Mouse (Mus musculus): ENCODE results near the gene Cinp. TPM values are rescaled to one million over a fixed set of nuclear protein-coding genes. Genes with fewer than 3 reads are reported as not detected.
A peak's percentile ranks its signal among the peaks of the same experiment; 100 is the strongest.

Cinp gene
- total RNA-seq, 1 experiment: 86.5 TPM

DNA sequence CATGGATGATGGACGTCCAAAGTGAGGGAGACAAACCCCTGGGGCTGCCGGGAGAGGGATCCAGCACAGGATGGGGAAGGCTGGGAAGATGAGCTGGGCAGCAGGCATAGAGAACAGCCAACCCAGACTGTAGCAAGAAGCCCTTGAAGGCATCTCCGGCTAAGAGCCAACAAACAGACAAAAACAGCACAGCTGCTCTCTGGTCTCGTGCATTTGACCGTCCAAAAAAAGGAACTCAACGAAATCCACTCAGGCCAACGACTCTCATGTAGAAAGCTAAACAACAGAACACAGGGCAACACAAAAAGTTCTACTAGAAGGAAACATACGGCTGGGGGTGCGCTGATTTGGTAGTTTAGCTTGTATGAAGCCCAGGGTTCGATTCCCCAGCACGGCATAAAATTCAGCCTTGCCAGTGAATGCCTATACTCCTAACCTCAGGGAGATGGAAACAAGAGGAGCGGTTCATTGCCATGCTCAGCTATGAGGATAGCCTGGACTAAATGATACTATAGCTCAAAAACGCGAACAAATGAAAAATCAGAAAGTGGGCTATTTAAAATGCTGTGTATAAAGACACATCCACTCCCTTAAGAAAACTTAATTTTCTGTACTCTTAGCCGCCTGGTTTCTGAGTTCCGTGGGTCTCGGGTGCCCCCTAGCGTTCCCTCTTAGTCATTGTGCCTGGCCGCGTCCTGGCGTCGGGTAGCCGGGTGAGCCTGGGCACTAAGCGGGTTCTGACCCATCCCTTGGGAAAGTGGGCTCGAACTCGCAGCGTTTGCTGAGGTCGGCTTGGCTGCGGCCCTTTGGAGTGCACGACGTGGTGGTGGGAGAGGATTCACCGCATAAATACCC is 45.5 kb downstream of the Cinp start:
- Histone ChIP-seq H3K9ac (ENCODE audit: insufficient read depth, low read depth, low read length, poor library complexity, severe bottlenecking) (peak overlapping the region; percentile 60), H3K4me3 (ENCODE audit: insufficient read depth in 1 of 2, low read depth in 1 of 2, low read length in 2 of 2, poor library complexity in 1 of 2, severe bottlenecking in 1 of 2) (peak overlapping the region; percentile 69 to 78), H3K9me3 (ENCODE audit: control insufficient read depth, insufficient read depth, low read depth, low read length) (no peaks in the 10 kb centered on the region), H3K36me3 (ENCODE audit: control insufficient read depth, insufficient read depth, low read length, poor library complexity, severe bottlenecking) (no peaks in the 10 kb centered on the region), H3K27ac (ENCODE audit: insufficient read depth, low read depth, low read length, poor library complexity, severe bottlenecking) (peak overlapping the region; percentile 29; the same call in 1 of the 2 replicates), H3K4me1 (ENCODE audit: control insufficient read depth in 2 of 2, insufficient read depth in 2 of 2, low read length in 2 of 2, poor library complexity in 1 of 2) (peaks cover 0 to 9% of the 10 kb centered on the region in 2 experiments; a peak in 2 of 4 replicates)
- in situ Hi-C loops (cut with MboI; ENCODE audit: low sequenced_read_pairs in 2 of 2, unreplicated experiment in 2 of 2): loop anchor here (5.0 to 25.0 kb wide), 3 partner anchors 249 to 426 kb away; partner anchors contain the start of gene Ppp2r5c (in 1 of the 2)
- no peak for DNase-seq (ENCODE audit: low read depth, low spot score)
- peak; percentile 76 for TF ChIP-seq ZC3H11A (IDR thresholded peaks at IDR 0.05; ENCODE audit: borderline replicate concordance, low read depth, low read length)
- TF ChIP-seq CHD2 (IDR thresholded peaks at IDR 0.05; ENCODE audit: low read depth, low read length): no peak

DNA sequence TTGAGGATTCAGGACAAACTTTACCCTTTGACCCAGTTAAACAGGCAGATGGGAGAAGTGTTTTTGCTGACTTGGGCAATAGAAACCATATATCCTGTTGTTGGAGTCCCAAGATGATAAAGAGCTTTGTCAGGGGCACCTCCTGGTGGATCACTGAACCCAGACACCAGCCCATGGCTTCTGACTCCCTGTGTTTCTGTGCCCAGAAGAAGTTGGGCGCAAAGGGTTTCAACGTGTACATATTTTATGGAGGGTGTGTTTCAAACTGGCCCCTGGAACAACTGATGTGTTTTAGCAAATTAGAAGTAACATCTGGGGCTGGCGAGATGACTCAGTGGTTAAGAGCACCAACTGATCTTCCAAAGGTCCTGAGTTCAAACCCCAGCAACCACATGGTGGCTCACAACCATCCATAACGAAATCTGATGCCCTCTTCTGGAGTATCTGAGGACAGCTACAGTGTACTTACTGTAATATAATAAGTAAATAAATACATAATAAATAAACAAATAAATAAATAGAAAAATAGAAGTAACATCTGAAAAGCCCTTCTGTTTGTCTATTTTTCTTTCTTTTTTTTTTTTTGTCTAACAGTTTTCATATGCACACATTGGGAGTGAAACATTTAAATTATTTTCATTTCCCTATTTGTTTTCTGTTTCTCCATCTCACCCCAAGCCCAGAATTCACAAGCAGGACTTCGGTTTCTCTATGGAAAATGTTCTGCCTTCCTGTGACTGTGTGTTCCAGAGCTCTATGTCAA is 47.0 kb downstream of the Cinp start:
- DNase-seq (ENCODE audit: low read depth, low spot score): no peak
- Histone ChIP-seq H3K27ac (ENCODE audit: insufficient read depth, low read depth, low read length, poor library complexity, severe bottlenecking) (no peak overlapping the region), H3K9ac (ENCODE audit: insufficient read depth, low read depth, low read length, poor library complexity, severe bottlenecking) (no peak overlapping the region), H3K4me3 (ENCODE audit: insufficient read depth in 1 of 2, low read depth in 1 of 2, low read length in 2 of 2, poor library complexity in 1 of 2, severe bottlenecking in 1 of 2) (no peak overlapping the region), H3K9me3 (ENCODE audit: control insufficient read depth, insufficient read depth, low read depth, low read length) (no peaks in the 10 kb centered on the region), H3K36me3 (ENCODE audit: control insufficient read depth, insufficient read depth, low read length, poor library complexity, severe bottlenecking) (no peaks in the 10 kb centered on the region), H3K4me1 (ENCODE audit: control insufficient read depth in 2 of 2, insufficient read depth in 2 of 2, low read length in 2 of 2, poor library complexity in 1 of 2) (peaks cover 0 to 9% of the 10 kb centered on the region in 2 experiments; a peak in 2 of 4 replicates)
- in situ Hi-C loops (cut with MboI; ENCODE audit: low sequenced_read_pairs in 2 of 2, unreplicated experiment in 2 of 2): loop anchor here (5.0 to 25.0 kb wide), 3 partner anchors 247 to 425 kb away; partner anchors contain the start of gene Ppp2r5c (in 1 of the 2)
- no peak for TF ChIP-seq ZNF384 (IDR thresholded peaks at IDR 0.05; ENCODE audit: low read depth, low read length)
- TF ChIP-seq CHD2 (IDR thresholded peaks at IDR 0.05; ENCODE audit: low read depth, low read length): no peak
- no peak for TF ChIP-seq HCFC1 (IDR thresholded peaks at IDR 0.05; ENCODE audit: borderline replicate concordance, insufficient read depth, low read length)
- no peak for TF ChIP-seq MAFK (IDR thresholded peaks at IDR 0.05; ENCODE audit: insufficient read depth, low read depth, low read length)
- TF ChIP-seq ZC3H11A (IDR thresholded peaks at IDR 0.05; ENCODE audit: borderline replicate concordance, low read depth, low read length): no peak

DNA sequence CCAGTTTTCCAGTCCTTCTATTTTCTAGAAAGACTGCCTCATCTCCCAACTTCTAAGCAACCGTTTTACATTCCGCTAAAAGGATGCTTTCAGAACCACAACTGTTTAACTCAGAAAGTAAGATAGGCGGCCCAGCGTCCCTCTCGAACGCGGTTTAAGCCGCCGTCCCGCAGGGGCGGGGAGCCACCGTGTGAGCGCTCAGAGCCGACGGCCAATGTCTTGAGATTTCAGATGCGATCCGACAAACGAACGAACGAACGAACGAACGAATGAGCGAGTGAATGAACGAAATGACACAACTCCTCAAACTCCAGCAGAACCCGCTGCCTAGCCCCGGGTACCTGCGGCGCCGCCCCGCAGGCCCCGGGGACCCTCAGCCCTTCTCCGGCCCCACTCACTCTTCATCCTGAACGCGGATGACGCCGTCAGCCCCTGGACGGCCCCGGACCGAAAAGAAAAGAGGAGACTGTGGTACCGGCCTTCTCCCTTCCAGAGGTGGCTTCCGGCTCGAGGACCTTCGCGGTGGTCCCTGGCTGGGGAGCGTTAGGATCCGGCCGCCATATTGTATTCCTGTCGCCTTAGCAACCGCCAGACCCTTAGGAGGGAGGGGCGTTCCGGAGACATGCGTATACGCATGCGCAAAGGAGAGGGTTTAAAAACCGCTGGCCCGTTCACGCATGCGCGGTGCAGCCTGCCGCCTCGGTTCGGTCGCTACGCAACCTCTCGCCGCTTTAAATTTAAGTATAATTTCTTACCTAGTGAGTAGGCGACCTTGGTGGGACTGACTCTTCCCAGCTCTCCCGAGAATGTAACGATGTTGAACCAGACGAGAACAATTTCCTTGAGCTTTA is 48.4 kb downstream of the Cinp start, which contains the start of gene Mok:
TSS of gene Mok (minus strand) at position 592 of the 851 bp plus-strand sequence.
- no peaks in the 10 kb centered on the region for H3K36me3 ChIP-seq (ENCODE audit: control insufficient read depth, insufficient read depth, low read length, poor library complexity, severe bottlenecking)
- peak within 1 kb of the TSS; percentile 83 for H3K9ac ChIP-seq (ENCODE audit: insufficient read depth, low read depth, low read length, poor library complexity, severe bottlenecking)
- in situ Hi-C loops (cut with MboI; ENCODE audit: low sequenced_read_pairs in 2 of 2, unreplicated experiment in 2 of 2): loop anchor here (5.0 to 25.0 kb wide), 3 partner anchors 246 to 423 kb away; partner anchors contain the start of gene Ppp2r5c (in 1 of the 2)
- H3K27ac ChIP-seq (ENCODE audit: insufficient read depth, low read depth, low read length, poor library complexity, severe bottlenecking): 0 out of 2 replicates have a peak within 1 kb of the TSS, but pooled peaks have one; percentile 4
- no peaks in the 10 kb centered on the region for H3K9me3 ChIP-seq (ENCODE audit: control insufficient read depth, insufficient read depth, low read depth, low read length)
- TF ChIP-seq ZNF384 (IDR thresholded peaks at IDR 0.05; ENCODE audit: low read depth, low read length) (no peak), MAFK (IDR thresholded peaks at IDR 0.05; ENCODE audit: insufficient read depth, low read depth, low read length) (no peak), CHD2 (IDR thresholded peaks at IDR 0.05; ENCODE audit: low read depth, low read length) (no peak)
- peak within 1 kb of the TSS; percentile 72 to 88 for H3K4me3 ChIP-seq (ENCODE audit: insufficient read depth in 1 of 2, low read depth in 1 of 2, low read length in 2 of 2, poor library complexity in 1 of 2, severe bottlenecking in 1 of 2)
- H3K4me1 ChIP-seq (ENCODE audit: control insufficient read depth in 2 of 2, insufficient read depth in 2 of 2, low read length in 2 of 2, poor library complexity in 1 of 2): peaks cover 8 to 9% of the 10 kb centered on the region in 2 experiments; a peak in 3 of 4 replicates
- peak; percentile 91 for DNase-seq (ENCODE audit: low read depth, low spot score)

DNA sequence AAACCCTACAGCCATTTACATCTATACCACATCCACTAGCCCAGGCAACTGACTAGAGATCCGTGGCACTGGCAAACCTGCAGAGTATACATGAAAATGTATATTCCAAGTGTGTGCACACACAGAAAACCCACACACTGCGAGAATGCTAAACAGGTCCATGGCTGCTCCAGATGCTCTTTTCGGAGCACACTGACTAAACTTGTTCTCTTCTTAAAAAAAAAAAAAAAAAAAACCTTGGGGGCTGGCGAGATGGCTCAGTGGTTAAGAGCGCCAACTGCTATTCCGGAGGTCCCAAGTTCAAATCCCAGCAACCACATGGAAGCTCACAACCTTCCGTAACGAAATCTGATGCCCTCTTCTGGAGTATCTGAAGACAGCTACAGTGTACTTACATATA is 51.1 kb downstream of the Cinp start:
- in situ Hi-C loops (cut with MboI; ENCODE audit: low sequenced_read_pairs in 2 of 2, unreplicated experiment in 2 of 2): loop anchor here in 1 of 2 experiments (25.0 kb wide), 1 partner anchor 401 kb away; the partner anchor contains the start of gene Ppp2r5c
- DNase-seq (ENCODE audit: low read depth, low spot score): no peak

More for the DNA sequence above, 51.1 kb downstream of the Cinp start:
- Histone ChIP-seq H3K4me3 (ENCODE audit: insufficient read depth in 1 of 2, low read depth in 1 of 2, low read length in 2 of 2, poor library complexity in 1 of 2, severe bottlenecking in 1 of 2) (peak overlapping the region; percentile 9 to 48; a peak in 3 of 4 replicates), H3K27ac (ENCODE audit: insufficient read depth, low read depth, low read length, poor library complexity, severe bottlenecking) (peak overlapping the region; percentile 94), H3K36me3 (ENCODE audit: control insufficient read depth, insufficient read depth, low read length, poor library complexity, severe bottlenecking) (no peaks in the 10 kb centered on the region), H3K9ac (ENCODE audit: insufficient read depth, low read depth, low read length, poor library complexity, severe bottlenecking) (peak overlapping the region; percentile 57; the same call in 1 of the 2 replicates), H3K4me1 (ENCODE audit: control insufficient read depth in 2 of 2, insufficient read depth in 2 of 2, low read length in 2 of 2, poor library complexity in 1 of 2) (peaks cover 16 to 18% of the 10 kb centered on the region in 2 experiments; a peak in 3 of 4 replicates), H3K9me3 (ENCODE audit: control insufficient read depth, insufficient read depth, low read depth, low read length) (no peaks in the 10 kb centered on the region)
- TF ChIP-seq CHD2 (IDR thresholded peaks at IDR 0.05; ENCODE audit: low read depth, low read length): no peak
- TF ChIP-seq MAFK (IDR thresholded peaks at IDR 0.05; ENCODE audit: insufficient read depth, low read depth, low read length): no peak
- TF ChIP-seq ZC3H11A (IDR thresholded peaks at IDR 0.05; ENCODE audit: borderline replicate concordance, low read depth, low read length): no peak
- no peak for TF ChIP-seq HCFC1 (IDR thresholded peaks at IDR 0.05; ENCODE audit: borderline replicate concordance, insufficient read depth, low read length)
- TF ChIP-seq ZNF384 (IDR thresholded peaks at IDR 0.05; ENCODE audit: low read depth, low read length): peak; percentile 86
